Mouse (Mus musculus) kidney, adult 2 months (tissue): Measurements from ENCODE around the gene Ndufaf4. TPM values are rescaled to one million over a fixed set of nuclear protein-coding genes. Genes with fewer than 3 reads are reported as not detected.

Experiments used
- DNase-seq: peaks from one replicate; pipeline ENCODE4 v3.0.0; 2021
- H3K27ac ChIP-seq: fragments of 200-500 bp; 2 replicates; pipeline ENCODE4 v1.5.1; 2012; ENCODE audit warnings: low read depth, low read length, control low read depth, inconsistent platforms; ENCODE audit not compliant: insufficient read depth
- H3K27me3 ChIP-seq: fragments of 200-500 bp; replicated peaks from 2 replicates; pipeline ENCODE4 v1.6.1; 2012; ENCODE audit warnings: mild to moderate bottlenecking, moderate library complexity, low read length, inconsistent platforms; ENCODE audit not compliant: control insufficient read depth, insufficient read depth
- H3K36me3 ChIP-seq: fragments of 200-500 bp; 2 replicates; pipeline ENCODE4 v1.6.1; 2012; ENCODE audit warnings: mild to moderate bottlenecking, moderate library complexity, low read length, inconsistent platforms; ENCODE audit not compliant: control insufficient read depth, insufficient read depth
- H3K4me1 ChIP-seq: fragments of 200-500 bp; 2 replicates; pipeline ENCODE4 v1.6.1; 2011; ENCODE audit warnings: low read length; ENCODE audit not compliant: control insufficient read depth, insufficient read depth
- H3K4me3 ChIP-seq: fragments of 200-500 bp; 2 replicates; pipeline ENCODE4 v1.5.1; 2011; ENCODE audit warnings: mild to moderate bottlenecking, low read depth, low read length, control low read depth; ENCODE audit not compliant: insufficient read depth
- CTCF ChIP-seq: fragments of 200-500 bp; conservative IDR thresholded peaks from 2 replicates; pipeline ENCODE4 v1.5.1; 2011; ENCODE audit warnings: low read depth, mild to moderate bottlenecking, control low read depth, low read length, moderate library complexity, mixed read lengths; ENCODE audit not compliant: insufficient read depth, insufficient read length
- POLR2A ChIP-seq: fragments of 200-500 bp; IDR thresholded peaks from one replicate; pipeline ENCODE4 v1.6.1; 2011; ENCODE audit warnings: low read depth, low read length, control low read depth
- WGBS: fragments of 180-500 bp; shearing (Covaris S2); methylation state at CpG from one replicate; pipeline ENCODE4 v1.1.7; 2018; 5-methylcytosine and 5-hydroxymethylcytosine counted together
- polyA plus RNA-seq: library from polyadenylated mRNA; depleted of rRNA; stranded (reverse); fragments of >200 nt; gene quantifications from 2 replicates; pipeline ENCODE4 v1.2.3, GENCODE M21; 2012

Ndufaf4 gene
- polyA plus RNA-seq, 1 experiment: 5.9 TPM

GRCm38 (mm10) chr4:24896829-24897228, 1.1 kb upstream of the Ndufaf4 start:
- H3K36me3 ChIP-seq: no peaks in the 10 kb centered on the region; the same call in 1 of the 2 replicates
- peak; percentile 86 for DNase-seq
- WGBS: 0% methylated on average over 1 of the region's 1 CpGs
- peaks cover 3% of the 10 kb centered on the region for H3K4me1 ChIP-seq
- no peak overlapping the region for H3K27ac ChIP-seq
- H3K4me3 ChIP-seq: no peak overlapping the region
- TF ChIP-seq POLR2A: no peak
- TF ChIP-seq CTCF: 0 out of 2 replicates have a peak, but pooled peaks have one; percentile 21
- H3K27me3 ChIP-seq: no peaks in the 10 kb centered on the region

- peak overlapping the region; percentile 53 for H3K27ac ChIP-seq
- DNase-seq: no peak
- H3K27me3 ChIP-seq: no peaks in the 10 kb centered on the region
- H3K4me3 ChIP-seq: peak overlapping the region; percentile 46
- WGBS: 9% methylated on average over 7 of the region's 7 CpGs
- H3K4me1 ChIP-seq: peaks cover 3% of the 10 kb centered on the region
- TF ChIP-seq POLR2A (no peak), CTCF (no peak)
- H3K36me3 ChIP-seq: no peaks in the 10 kb centered on the region; the same call in 1 of the 2 replicates
Measured at GRCm38 (mm10) chr4:24897351-24897750, 532 bp upstream of the Ndufaf4 start.

GRCm38 (mm10) chr4:24898636-24899035, 753 bp downstream of the Ndufaf4 start:
- TF ChIP-seq CTCF: no peak
- TF ChIP-seq POLR2A: no peak
- WGBS: 17% methylated on average over 8 of the region's 8 CpGs
- H3K4me1 ChIP-seq: peaks cover 3% of the 10 kb centered on the region
- H3K4me3 ChIP-seq: peak overlapping the region; percentile 87
- H3K27ac ChIP-seq: no peak overlapping the region
- no peaks in the 10 kb centered on the region; the same call in 1 of the 2 replicates for H3K36me3 ChIP-seq
- no peaks in the 10 kb centered on the region for H3K27me3 ChIP-seq
- DNase-seq: peak; percentile 13

GRCm38 (mm10) chr4:24899146-24899545, 1.3 kb downstream of the Ndufaf4 start:
- WGBS: 15% methylated on average over 4 of the region's 4 CpGs
- Histone ChIP-seq H3K36me3 (no peaks in the 10 kb centered on the region; the same call in 1 of the 2 replicates), H3K4me3 (0 out of 2 replicates have a peak overlapping the region, but pooled peaks have one; percentile 37), H3K27ac (no peak overlapping the region), H3K4me1 (peaks cover 3% of the 10 kb centered on the region), H3K27me3 (no peaks in the 10 kb centered on the region)
- peak; percentile 9 for DNase-seq
- TF ChIP-seq CTCF (no peak), POLR2A (no peak)

GRCm38 (mm10) chr4:24907745-24908144, 9.9 kb downstream of the Ndufaf4 start:
- H3K27ac ChIP-seq: no peak overlapping the region
- DNase-seq: no peak
- 33% methylated on average over 3 of the region's 3 CpGs for WGBS
- no peak overlapping the region for H3K4me3 ChIP-seq
- H3K27me3 ChIP-seq: no peaks in the 10 kb centered on the region
- no peaks in the 10 kb centered on the region; the same call in 1 of the 2 replicates for H3K36me3 ChIP-seq
- H3K4me1 ChIP-seq: no peaks in the 10 kb centered on the region
- TF ChIP-seq POLR2A (no peak), CTCF (no peak)

GRCm38 (mm10) chr4:24915631-24916030, 17.7 kb downstream of the Ndufaf4 start:
- H3K27me3 ChIP-seq: no peaks in the 10 kb centered on the region
- TF ChIP-seq CTCF (no peak), POLR2A (no peak)
- H3K36me3 ChIP-seq: no peaks in the 10 kb centered on the region
- WGBS: 85% methylated on average over 2 of the region's 2 CpGs
- H3K27ac ChIP-seq: no peak overlapping the region
- DNase-seq: no peak
- H3K4me3 ChIP-seq: no peak overlapping the region
- H3K4me1 ChIP-seq: no peaks in the 10 kb centered on the region

- DNase-seq: no peak
- Histone ChIP-seq H3K36me3 (no peaks in the 10 kb centered on the region), H3K27me3 (no peaks in the 10 kb centered on the region), H3K4me1 (no peaks in the 10 kb centered on the region), H3K4me3 (no peak overlapping the region), H3K27ac (no peak overlapping the region)
- TF ChIP-seq POLR2A (no peak), CTCF (no peak)
- WGBS: 61% methylated on average over 5 of the region's 5 CpGs
Measured at GRCm38 (mm10) chr4:24920006-24920577, 22.2 kb downstream of the Ndufaf4 start.

GRCm38 (mm10) chr4:24924726-24925125, 26.8 kb downstream of the Ndufaf4 start:
- H3K36me3 ChIP-seq: no peaks in the 10 kb centered on the region
- 72% methylated on average over 2 of the region's 2 CpGs for WGBS
- TF ChIP-seq POLR2A (no peak), CTCF (no peak)

More at GRCm38 (mm10) chr4:24924726-24925125, 26.8 kb downstream of the Ndufaf4 start:
- DNase-seq: no peak
- H3K27me3 ChIP-seq: no peaks in the 10 kb centered on the region
- H3K4me3 ChIP-seq: no peak overlapping the region
- H3K4me1 ChIP-seq: no peaks in the 10 kb centered on the region
- H3K27ac ChIP-seq: no peak overlapping the region
